Mouse (Mus musculus) kidney, postnatal 0 days (tissue): Measurements from ENCODE around the gene Olfr1392. TPM values are rescaled to one million over a fixed set of nuclear protein-coding genes. Genes with fewer than 3 reads are reported as not detected.

Source experiments
- ATAC-seq: fragments of 200-750 bp; cut with Nextera tagmentation; replicated peaks from 2 replicates; pipeline ENCODE4 v1.8.0; 2017; ENCODE audit warnings: low read depth, moderate number of reproducible peaks, moderate TSS enrichment, moderate library complexity; ENCODE audit not compliant: low FRiP score
- DNase-seq: peaks from one replicate; pipeline ENCODE4 v3.0.0-alpha.2; 2016; ENCODE audit warnings: low spot score
- H3K27ac ChIP-seq: fragments of 300-500 bp; sonication (generic); 2 replicates; pipeline ENCODE4 v1.5.1; 2014; ENCODE audit warnings: mild to moderate bottlenecking
- H3K27me3 ChIP-seq: fragments of 300-500 bp; sonication (generic); 2 replicates; pipeline ENCODE4 v1.6.1; 2014; ENCODE audit warnings: low read length, mixed read lengths; ENCODE audit not compliant: insufficient read depth
- H3K36me3 ChIP-seq: fragments of 300-500 bp; sonication (generic); 2 replicates; pipeline ENCODE4 v1.6.1; 2014; ENCODE audit warnings: low read length, mixed read lengths; ENCODE audit not compliant: insufficient read depth
- H3K4me1 ChIP-seq: fragments of 300-500 bp; sonication (generic); replicated peaks from 2 replicates; pipeline ENCODE4 v1.6.1; 2014; ENCODE audit warnings: antibody characterized with exemption, low read length, mixed read lengths; ENCODE audit not compliant: insufficient read depth
- H3K4me2 ChIP-seq: fragments of 300-500 bp; sonication (generic); 2 replicates; pipeline ENCODE4 v1.6.1; 2014; ENCODE audit warnings: mild to moderate bottlenecking, low read length, moderate library complexity, mixed read lengths
- H3K4me3 ChIP-seq: fragments of 300-500 bp; sonication (generic); replicated peaks from 2 replicates; pipeline ENCODE4 v1.5.1; 2014; ENCODE audit warnings: low read depth, low read length
- H3K9ac ChIP-seq: fragments of 300-500 bp; sonication (generic); 2 replicates; pipeline ENCODE4 v1.6.1; 2014; ENCODE audit warnings: low read depth, low read length
- H3K9me3 ChIP-seq: fragments of 300-500 bp; sonication (generic); replicated peaks from 2 replicates; pipeline ENCODE4 v1.6.1; 2016; ENCODE audit warnings: low read length, inconsistent platforms, mixed read lengths
- CTCF ChIP-seq: IDR thresholded peaks from 2 replicates; pipeline ENCODE4 v1.5.1; 2016; ENCODE audit warnings: antibody characterized with exemption, low read depth, mild to moderate bottlenecking, moderate library complexity
- WGBS: fragments of 180-500 bp; shearing (Covaris S2); extraction: QIAGEN DNeasy Blood & Tissue Kit; methylation state at CpG from one replicate; pipeline ENCODE4 v1.1.7; 2014; 5-methylcytosine and 5-hydroxymethylcytosine counted together
- polyA plus RNA-seq: library from polyadenylated mRNA; unstranded; fragments of >200 nt; fragmentation: Nextera tagmentation; extraction: Ambion mirVana; gene quantifications from 2 replicates; pipeline ENCODE4 v1.2.1, GENCODE M21; 2015

Gene Olfr1392
- polyA plus RNA-seq, 1 experiment from 2014 or later, result 0.07 TPM

- ATAC-seq (no peak), DNase-seq (no peak)
- H3K36me3 ChIP-seq, result peaks cover 19% of the 10 kb centered on the region
- no peaks in the 10 kb centered on the region for H3K27me3 ChIP-seq
- no peaks in the 10 kb centered on the region for H3K4me1 ChIP-seq
- H3K9ac ChIP-seq, result no peak overlapping the region
- H3K9me3 ChIP-seq, result no peaks in the 10 kb centered on the region
- H3K4me3 ChIP-seq, result no peak overlapping the region
- H3K4me2 ChIP-seq, result no peak overlapping the region
- 78% methylated on average over 11 of the region's 11 CpGs for WGBS
- no peak for TF ChIP-seq CTCF
- H3K27ac ChIP-seq, result no peak overlapping the region
These were observed 20.5 kb upstream of the Olfr1392 start for GRCm38 (mm10) chr11:49264622-49265021.

GRCm38 (mm10) chr11:49265101-49265500 lies 20.0 kb upstream of the Olfr1392 start:
- no peaks in the 10 kb centered on the region for H3K4me1 ChIP-seq
- no peak for DNase-seq
- H3K9ac ChIP-seq, result no peak overlapping the region
- no peak overlapping the region for H3K4me3 ChIP-seq
- H3K36me3 ChIP-seq, result peaks cover 19% of the 10 kb centered on the region
- no peak for TF ChIP-seq CTCF
- H3K9me3 ChIP-seq, result no peaks in the 10 kb centered on the region
- WGBS, result 84% methylated on average over 8 of the region's 8 CpGs
- H3K27me3 ChIP-seq, result no peaks in the 10 kb centered on the region
- ATAC-seq, result no peak
- no peak overlapping the region for H3K27ac ChIP-seq
- H3K4me2 ChIP-seq, result no peak overlapping the region

GRCm38 (mm10) chr11:49266671-49267070 lies 18.4 kb upstream of the Olfr1392 start:
- ATAC-seq, result peak; percentile 77
- H3K27ac ChIP-seq, result peak overlapping the region; percentile 47; the same call in 1 of the 2 replicates

GRCm38 (mm10) chr11:49267316-49267715 lies 17.8 kb upstream of the Olfr1392 start:
- Histone ChIP-seq H3K36me3 (0 out of 2 replicates have a peak, but pooled peaks cover under 1% of the 10 kb centered on the region), H3K4me2 (no peak overlapping the region), H3K4me1 (no peaks in the 10 kb centered on the region), H3K9me3 (no peaks in the 10 kb centered on the region), H3K27ac (peak overlapping the region; percentile 47), H3K9ac (no peak overlapping the region), H3K27me3 (no peaks in the 10 kb centered on the region), H3K4me3 (no peak overlapping the region)
- no peak for TF ChIP-seq CTCF
- WGBS, result 80% methylated on average over 10 of the region's 10 CpGs
- ATAC-seq (no peak), DNase-seq (no peak)

More at GRCm38 (mm10) chr11:49266671-49267070, 18.4 kb upstream of the Olfr1392 start:
- H3K4me1 ChIP-seq, result no peaks in the 10 kb centered on the region
- no peaks in the 10 kb centered on the region for H3K9me3 ChIP-seq
- H3K27me3 ChIP-seq, result no peaks in the 10 kb centered on the region
- H3K36me3 ChIP-seq, result peaks cover 7% of the 10 kb centered on the region; the same call in 1 of the 2 replicates
- no peak overlapping the region for H3K4me3 ChIP-seq
- no peak overlapping the region for H3K4me2 ChIP-seq
- whole genome bisulfite sequencing, result 54% methylated on average over 6 of the region's 6 CpGs
- DNase-seq, result peak; percentile 22
- no peak overlapping the region for H3K9ac ChIP-seq
- TF ChIP-seq CTCF, result no peak

GRCm38 (mm10) chr11:49267970-49268579 lies 17.0 kb upstream of the Olfr1392 start:
- Histone ChIP-seq H3K9ac (no peak overlapping the region), H3K4me1 (no peaks in the 10 kb centered on the region), H3K27me3 (no peaks in the 10 kb centered on the region), H3K27ac (peak overlapping the region; percentile 47), H3K4me3 (no peak overlapping the region), H3K36me3 (no peaks in the 10 kb centered on the region), H3K4me2 (no peak overlapping the region), H3K9me3 (no peaks in the 10 kb centered on the region)
- DNase-seq (peak; percentile 25), ATAC-seq (0 out of 2 replicates have a peak, but pooled peaks have one; percentile 26)
- TF ChIP-seq CTCF, result no peak
- 60% methylated on average over 15 of the region's 15 CpGs for WGBS

- DNase-seq (no peak), ATAC-seq (no peak)
- Histone ChIP-seq H3K9me3 (no peaks in the 10 kb centered on the region), H3K4me1 (no peaks in the 10 kb centered on the region), H3K4me3 (no peak overlapping the region), H3K27me3 (no peaks in the 10 kb centered on the region), H3K36me3 (no peaks in the 10 kb centered on the region), H3K4me2 (no peak overlapping the region), H3K27ac (no peak overlapping the region), H3K9ac (no peak overlapping the region)
- TF ChIP-seq CTCF, result no peak
- WGBS, result 87% methylated on average over 9 of the region's 9 CpGs
These were observed 15.3 kb upstream of the Olfr1392 start for GRCm38 (mm10) chr11:49269761-49270160.

- DNase-seq, result no peak
- Histone ChIP-seq H3K36me3 (no peaks in the 10 kb centered on the region), H3K9ac (no peak overlapping the region), H3K27ac (no peak overlapping the region), H3K4me1 (no peaks in the 10 kb centered on the region), H3K27me3 (no peaks in the 10 kb centered on the region), H3K4me3 (no peak overlapping the region), H3K4me2 (no peak overlapping the region), H3K9me3 (no peaks in the 10 kb centered on the region)
- WGBS, result 88% methylated on average over 4 of the region's 4 CpGs
- no peak for TF ChIP-seq CTCF
- no peak for ATAC-seq
These were observed 14.7 kb upstream of the Olfr1392 start for GRCm38 (mm10) chr11:49270368-49270767.
